Mouse (Mus musculus) ES-E14 (cell line): Measurements from ENCODE around the gene Prkaa1. TPM values are rescaled to one million over a fixed set of nuclear protein-coding genes. Genes with fewer than 3 reads are reported as not detected.
A peak's percentile ranks its signal among the peaks of the same experiment; 100 is the strongest.

ENCODE experiments used
- DNase-seq: peaks from one replicate; pipeline ENCODE4 v3.0.0-alpha.2; 2013; ENCODE audit warnings: low read depth, low spot score
- H3K27ac ChIP-seq: 2 replicates; pipeline ENCODE4 v1.5.1; 2012; ENCODE audit warnings: low read depth, mild to moderate bottlenecking, low read length, moderate library complexity, mixed read lengths; ENCODE audit not compliant: poor library complexity, insufficient read depth, severe bottlenecking
- H3K36me3 ChIP-seq: 2 replicates; pipeline ENCODE4 v1.6.1; 2012; ENCODE audit warnings: mild to moderate bottlenecking, low read length, moderate library complexity, mixed read lengths; ENCODE audit not compliant: control insufficient read depth, poor library complexity, insufficient read depth, severe bottlenecking
- H3K4me1 ChIP-seq, 2 experiments: fragments of 150-350 bp in 1 of 2; sonication (generic) in 1 of 2; 2 replicates each; pipeline ENCODE4 v1.6.1; 2012; ENCODE audit warnings: low read length in 2 of 2, mild to moderate bottlenecking in 1 of 2, mixed read lengths in 1 of 2; ENCODE audit not compliant: control insufficient read depth in 2 of 2, insufficient read depth in 2 of 2, poor library complexity in 1 of 2
- H3K4me3 ChIP-seq, 2 experiments: fragments of 150-350 bp in 1 of 2; sonication (generic) in 1 of 2; 2 replicates each; pipeline ENCODE4 v1.5.1; 2012; ENCODE audit warnings: low read length in 2 of 2, low read depth in 1 of 2, mild to moderate bottlenecking in 1 of 2, mixed read lengths in 1 of 2; ENCODE audit not compliant: insufficient read depth in 1 of 2, poor library complexity in 1 of 2, severe bottlenecking in 1 of 2
- H3K9ac ChIP-seq: 2 replicates; pipeline ENCODE4 v1.6.1; 2012; ENCODE audit warnings: low read depth, mild to moderate bottlenecking, low read length, mixed read lengths; ENCODE audit not compliant: poor library complexity, insufficient read depth, severe bottlenecking
- H3K9me3 ChIP-seq: fragments of 150-350 bp; sonication (generic); 2 replicates; pipeline ENCODE4 v1.6.1; 2012; ENCODE audit warnings: low read depth, mild to moderate bottlenecking, low read length; ENCODE audit not compliant: control insufficient read depth, insufficient read depth
- CHD2 ChIP-seq: IDR thresholded peaks from 2 replicates; pipeline ENCODE4 v1.6.1; 2014; ENCODE audit warnings: mild to moderate bottlenecking, low read depth, low read length, inconsistent platforms
- HCFC1 ChIP-seq: IDR thresholded peaks from 2 replicates; pipeline ENCODE4 v1.6.1; 2012; ENCODE audit warnings: low read length, inconsistent platforms, borderline replicate concordance; ENCODE audit not compliant: insufficient read depth
- MAFK ChIP-seq: IDR thresholded peaks from 2 replicates; pipeline ENCODE4 v1.6.1; 2014; ENCODE audit warnings: mild to moderate bottlenecking, low read depth, low read length, inconsistent platforms; ENCODE audit not compliant: insufficient read depth
- ZC3H11A ChIP-seq: IDR thresholded peaks from 2 replicates; pipeline ENCODE4 v1.6.1; 2012; ENCODE audit warnings: low read depth, mild to moderate bottlenecking, inconsistent platforms, low read length, borderline replicate concordance
- ZNF384 ChIP-seq: IDR thresholded peaks from 2 replicates; pipeline ENCODE4 v1.6.1; 2012; ENCODE audit warnings: low read depth, low read length, inconsistent platforms
- in situ Hi-C, 2 experiments: fragments of 600-800 bp; cut with MboI; formaldehyde crosslinking; loops; one replicate each; pipeline ENCODE4 v1.15.1; 2025; ENCODE audit warnings: low sequenced_read_pairs in 2 of 2, inconsistent platforms in 1 of 2; ENCODE audit not compliant: unreplicated experiment in 2 of 2
- total RNA-seq: library from RNA; depleted of rRNA; stranded (reverse); fragments of 300-350 nt; gene quantifications from 2 replicates; pipeline ENCODE4 v1.2.3, GENCODE M21; 2012

Gene Prkaa1
- total RNA-seq, 1 experiment = 12.9 TPM

DNA sequence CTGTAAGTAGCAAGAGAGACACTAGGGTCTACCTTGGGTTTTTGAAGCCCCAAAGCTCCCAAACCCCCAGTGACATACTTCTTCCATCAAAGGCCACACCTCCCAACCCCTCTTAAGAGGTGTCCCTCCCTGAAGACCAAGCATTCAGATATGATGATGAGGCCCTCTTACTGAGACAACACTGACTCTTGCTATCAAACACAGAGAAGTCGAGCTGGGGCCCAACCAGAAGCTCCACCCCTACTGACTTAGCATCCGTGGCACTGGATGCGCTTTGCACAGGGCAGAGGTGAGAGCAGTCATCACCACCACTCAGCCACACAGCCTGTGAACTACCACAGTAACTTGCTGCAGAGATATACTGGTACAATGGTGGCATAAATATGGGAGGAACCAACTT, 31.0 kb upstream of the Prkaa1 start:
- no peak for TF ChIP-seq ZC3H11A
- TF ChIP-seq HCFC1 = no peak
- H3K9ac ChIP-seq = no peak overlapping the region
- H3K9me3 ChIP-seq = no peaks in the 10 kb centered on the region
- peaks cover 10% of the 10 kb centered on the region for H3K36me3 ChIP-seq
- H3K4me1 ChIP-seq = no peaks in the 10 kb centered on the region
- no peak overlapping the region for H3K4me3 ChIP-seq
- in situ Hi-C loops = no loop called here
- H3K27ac ChIP-seq = no peak overlapping the region
- no peak for DNase-seq

DNA sequence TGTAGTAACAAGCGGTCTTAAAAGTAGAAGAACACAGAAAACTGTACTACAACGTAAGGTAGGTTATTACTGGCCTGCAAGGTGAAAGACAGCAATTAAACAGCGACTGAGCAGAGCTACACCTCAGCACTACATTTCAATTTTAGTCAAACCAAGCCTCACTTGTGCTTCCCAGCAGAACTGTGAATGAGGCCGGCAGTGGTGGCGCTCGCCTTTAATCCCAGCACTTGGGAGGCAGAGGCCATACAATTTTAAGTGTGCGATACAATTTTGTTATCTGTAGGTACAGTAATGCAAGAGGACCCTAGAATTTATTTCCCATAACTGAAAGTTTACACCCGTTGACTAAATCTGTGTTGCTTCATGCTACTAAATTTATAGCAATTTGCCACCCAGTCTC, 28.5 kb upstream of the Prkaa1 start:
- in situ Hi-C loops = no loop called here
- TF ChIP-seq ZNF384 (no peak), HCFC1 (no peak), CHD2 (no peak), MAFK (no peak), ZC3H11A (no peak)
- no peak for DNase-seq
- H3K27ac ChIP-seq = no peak overlapping the region
- H3K9me3 ChIP-seq = no peaks in the 10 kb centered on the region
- H3K36me3 ChIP-seq = peaks cover 32% of the 10 kb centered on the region
- H3K9ac ChIP-seq = peak overlapping the region; percentile 16; the same call in 1 of the 2 replicates
- peak overlapping the region; percentile 66 to 77; a peak in 3 of 4 replicates for H3K4me3 ChIP-seq
- H3K4me1 ChIP-seq = peaks cover 2 to 3% of the 10 kb centered on the region in 2 experiments; a peak in 1 of 4 replicates

DNA sequence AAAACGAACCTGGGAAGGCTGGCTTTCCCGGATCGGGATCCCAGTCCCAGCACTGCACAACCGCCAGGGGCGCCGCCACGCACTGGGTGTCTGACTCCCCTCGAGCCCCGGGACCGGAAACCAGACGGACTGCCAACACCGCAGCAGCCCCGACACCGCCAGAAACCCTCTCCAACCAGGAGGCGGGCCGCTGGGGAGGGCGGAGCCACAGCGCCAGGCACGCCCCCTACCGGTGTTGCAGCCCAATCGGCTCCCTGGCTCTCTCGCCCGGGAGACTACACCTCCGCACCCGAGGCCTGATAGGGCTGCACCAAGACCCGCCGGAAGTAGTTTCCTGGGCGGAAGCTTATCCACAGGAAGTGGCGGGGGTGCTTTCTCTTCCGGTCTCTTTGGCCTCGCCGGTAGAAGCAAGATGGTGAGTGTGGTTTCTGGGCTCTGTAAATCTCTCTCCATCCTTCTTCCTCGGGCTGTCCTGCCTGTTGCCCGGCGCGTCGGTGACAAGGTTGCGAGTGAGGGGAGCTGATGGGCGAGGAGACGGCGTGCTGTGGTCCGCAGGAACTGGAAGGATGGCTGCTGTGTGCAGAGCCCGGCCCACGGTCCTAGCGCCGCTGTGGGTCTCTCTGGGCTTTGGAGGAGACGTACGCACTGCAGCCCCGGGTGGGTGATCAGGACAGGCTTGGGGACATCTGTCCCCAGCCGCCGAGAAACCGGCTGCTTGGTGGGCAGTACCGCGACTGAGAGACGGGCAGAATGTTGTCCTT, 27.2 kb upstream of the Prkaa1 start, which contains the start of gene Rpl37:
TSS of gene Rpl37 (plus strand) at position 376 of the 761 bp plus-strand sequence.
- peak; percentile 96 for DNase-seq
- Histone ChIP-seq H3K27ac (peak within 1 kb of the TSS; percentile 81), H3K4me1 (peaks cover 2 to 3% of the 10 kb centered on the region in 2 experiments; a peak in 1 of 4 replicates), H3K9ac (peak within 1 kb of the TSS; percentile 99), H3K9me3 (no peaks in the 10 kb centered on the region), H3K4me3 (peak within 1 kb of the TSS; percentile 96 to 98), H3K36me3 (peaks cover 44% of the 10 kb centered on the region)
- peak; percentile 78 for TF ChIP-seq HCFC1
- no peak for TF ChIP-seq MAFK
- no peak for TF ChIP-seq ZNF384
- no peak for TF ChIP-seq CHD2
- in situ Hi-C loops = no loop called here

DNA sequence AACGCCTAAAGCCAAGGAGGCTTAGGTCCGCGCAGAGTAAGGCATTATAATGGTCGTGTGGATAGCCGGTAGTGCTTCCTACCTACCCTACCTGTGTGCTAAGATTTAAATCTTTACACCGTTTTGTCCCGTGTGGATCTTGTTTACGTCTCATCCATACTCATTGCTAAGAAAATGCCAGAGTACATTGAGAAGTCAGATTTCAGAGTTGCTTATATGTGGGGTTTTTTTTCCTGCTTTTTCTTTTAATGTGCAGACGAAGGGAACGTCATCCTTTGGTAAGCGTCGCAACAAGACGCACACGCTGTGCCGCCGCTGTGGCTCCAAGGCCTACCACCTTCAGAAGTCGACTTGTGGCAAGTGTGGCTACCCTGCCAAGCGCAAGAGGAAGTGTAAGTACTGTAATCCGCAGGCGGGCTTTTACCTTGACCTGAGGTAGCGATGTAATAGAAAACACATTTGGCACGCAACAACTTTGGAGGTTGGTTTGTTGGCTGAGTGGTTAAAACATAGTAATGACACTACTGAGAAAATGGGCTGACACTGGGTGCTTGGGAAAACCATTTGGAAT, 26.5 kb upstream of the Prkaa1 start:
- in situ Hi-C loops = no loop called here
- Histone ChIP-seq H3K9me3 (no peaks in the 10 kb centered on the region), H3K9ac (peak overlapping the region; percentile 99), H3K4me3 (peak overlapping the region; percentile 96 to 98), H3K36me3 (peaks cover 45% of the 10 kb centered on the region), H3K27ac (peak overlapping the region; percentile 81), H3K4me1 (peaks cover 2 to 3% of the 10 kb centered on the region in 2 experiments; a peak in 1 of 4 replicates)
- no peak for TF ChIP-seq ZC3H11A
- TF ChIP-seq CHD2 = no peak
- no peak for TF ChIP-seq MAFK
- TF ChIP-seq HCFC1 = no peak
- TF ChIP-seq ZNF384 = no peak
- no peak for DNase-seq
